Mouse (Mus musculus) heart, embryonic 15.5 days (tissue): ENCODE data around the gene Mab21l1. TPM values are rescaled to one million over a fixed set of nuclear protein-coding genes. Genes with fewer than 3 reads are reported as not detected.

Experiments
- ATAC-seq: fragments of 200-750 bp; cut with Nextera tagmentation; replicated peaks from 2 replicates; pipeline ENCODE4 v1.8.0; 2017; ENCODE audit warnings: low read depth, moderate TSS enrichment; ENCODE audit not compliant: insufficient number of reproducible peaks, insufficient read depth, low FRiP score
- H3K27ac ChIP-seq: fragments of 300-500 bp; sonication (generic); 2 replicates; pipeline ENCODE4 v1.5.1; 2015; ENCODE audit warnings: mild to moderate bottlenecking, inconsistent platforms
- H3K27me3 ChIP-seq: fragments of 300-500 bp; sonication (generic); 2 replicates; pipeline ENCODE4 v1.6.1; 2015; ENCODE audit warnings: inconsistent platforms
- H3K36me3 ChIP-seq: fragments of 300-500 bp; sonication (generic); 2 replicates; pipeline ENCODE4 v1.6.1; 2015; ENCODE audit warnings: mild to moderate bottlenecking, inconsistent platforms
- H3K4me1 ChIP-seq: fragments of 300-500 bp; sonication (generic); replicated peaks from 2 replicates; pipeline ENCODE4 v1.6.1; 2015; ENCODE audit warnings: inconsistent platforms
- H3K4me2 ChIP-seq: fragments of 300-500 bp; sonication (generic); 2 replicates; pipeline ENCODE4 v1.6.1; 2015; ENCODE audit warnings: inconsistent platforms, mild to moderate bottlenecking, moderate library complexity
- H3K4me3 ChIP-seq: fragments of 300-500 bp; sonication (generic); 2 replicates; pipeline ENCODE4 v1.5.1; 2015; ENCODE audit warnings: mild to moderate bottlenecking, inconsistent platforms
- H3K9ac ChIP-seq: fragments of 300-500 bp; sonication (generic); 2 replicates; pipeline ENCODE4 v1.6.1; 2015; ENCODE audit warnings: mild to moderate bottlenecking, inconsistent platforms
- H3K9me3 ChIP-seq: fragments of 300-500 bp; sonication (generic); replicated peaks from 2 replicates; pipeline ENCODE4 v1.6.1; 2016; ENCODE audit warnings: inconsistent platforms
- WGBS: fragments of 180-500 bp; shearing (Covaris S2); methylation state at CpG from one replicate; pipeline ENCODE4 v1.1.7; 2015; ENCODE audit warnings: mixed read lengths; 5-methylcytosine and 5-hydroxymethylcytosine counted together
- polyA plus RNA-seq: library from polyadenylated mRNA; unstranded; fragments of >200 nt; fragmentation: Nextera tagmentation; extraction: Ambion mirVana; gene quantifications from 2 replicates; pipeline ENCODE4 v1.2.1, GENCODE M21; 2015

The Mab21l1 gene
- polyA plus RNA-seq, 1 experiment from 2014 or later, result 0.34 TPM

GRCm38 (mm10) chr3:55819598-55819997, 37.3 kb downstream of the Mab21l1 start:
- Histone ChIP-seq H3K36me3 (no peaks in the 10 kb centered on the region), H3K4me2 (no peak overlapping the region), H3K4me1 (peaks cover 7% of the 10 kb centered on the region), H3K4me3 (no peak overlapping the region), H3K9ac (no peak overlapping the region), H3K27ac (no peak overlapping the region), H3K9me3 (no peaks in the 10 kb centered on the region), H3K27me3 (no peaks in the 10 kb centered on the region)
- no peak for ATAC-seq

GRCm38 (mm10) chr3:55824864-55825263, 42.6 kb downstream of the Mab21l1 start:
- Histone ChIP-seq H3K27me3 (no peaks in the 10 kb centered on the region), H3K27ac (no peak overlapping the region), H3K4me1 (no peaks in the 10 kb centered on the region), H3K4me2 (no peak overlapping the region), H3K36me3 (no peaks in the 10 kb centered on the region), H3K4me3 (no peak overlapping the region), H3K9me3 (no peaks in the 10 kb centered on the region), H3K9ac (no peak overlapping the region)
- 54% methylated on average over 3 of the region's 3 CpGs for WGBS
- ATAC-seq, result no peak

- no peak overlapping the region for H3K4me2 ChIP-seq
- H3K9ac ChIP-seq, result no peak overlapping the region
- ATAC-seq, result no peak; the same call in 1 of the 2 replicates
- H3K27me3 ChIP-seq, result no peaks in the 10 kb centered on the region
- no peaks in the 10 kb centered on the region for H3K9me3 ChIP-seq
- H3K36me3 ChIP-seq, result no peaks in the 10 kb centered on the region
- H3K4me3 ChIP-seq, result no peak overlapping the region
- H3K27ac ChIP-seq, result no peak overlapping the region
- H3K4me1 ChIP-seq, result no peaks in the 10 kb centered on the region
- WGBS, result 53% methylated on average over 10 of the region's 10 CpGs
Measured at GRCm38 (mm10) chr3:55828481-55829256, 46.4 kb downstream of the Mab21l1 start.

- H3K4me3 ChIP-seq, result no peak overlapping the region
- no peak overlapping the region for H3K27ac ChIP-seq
- H3K4me1 ChIP-seq, result peaks cover 3% of the 10 kb centered on the region; the same call in 1 of the 2 replicates
- ATAC-seq, result no peak
- no peak overlapping the region for H3K9ac ChIP-seq
- 79% methylated on average over 5 of the region's 5 CpGs for WGBS
- no peaks in the 10 kb centered on the region for H3K9me3 ChIP-seq
- no peak overlapping the region for H3K4me2 ChIP-seq
- no peaks in the 10 kb centered on the region for H3K27me3 ChIP-seq
- H3K36me3 ChIP-seq, result no peaks in the 10 kb centered on the region
Measured at GRCm38 (mm10) chr3:55830226-55830625, 47.9 kb downstream of the Mab21l1 start.
